Mouse (Mus musculus): Measurements from ENCODE around the gene Rgmb. TPM values are rescaled to one million over a fixed set of nuclear protein-coding genes. Genes with fewer than 3 reads are reported as not detected.

The Rgmb gene
- polyA plus RNA-seq, 1 experiment from 2014 or later, result 2.7 TPM

GRCm38 (mm10) chr17:15820761-15821160 is 10.1 kb downstream of the Rgmb start:
- WGBS (ENCODE audit: insufficient replicate concordance), result 74% methylated on average over 10 of the region's 10 CpGs
- Histone ChIP-seq H3K27ac (no peak overlapping the region), H3K27me3 (replicated peaks) (peaks cover 31% of the 10 kb centered on the region), H3K4me1 (peaks cover 4% of the 10 kb centered on the region), H3K4me3 (no peak overlapping the region), H3K9ac (no peak overlapping the region), H3K4me2 (no peak overlapping the region), H3K9me3 (replicated peaks) (no peaks in the 10 kb centered on the region), H3K36me3 (no peaks in the 10 kb centered on the region)
- ATAC-seq, result no peak

DNA sequence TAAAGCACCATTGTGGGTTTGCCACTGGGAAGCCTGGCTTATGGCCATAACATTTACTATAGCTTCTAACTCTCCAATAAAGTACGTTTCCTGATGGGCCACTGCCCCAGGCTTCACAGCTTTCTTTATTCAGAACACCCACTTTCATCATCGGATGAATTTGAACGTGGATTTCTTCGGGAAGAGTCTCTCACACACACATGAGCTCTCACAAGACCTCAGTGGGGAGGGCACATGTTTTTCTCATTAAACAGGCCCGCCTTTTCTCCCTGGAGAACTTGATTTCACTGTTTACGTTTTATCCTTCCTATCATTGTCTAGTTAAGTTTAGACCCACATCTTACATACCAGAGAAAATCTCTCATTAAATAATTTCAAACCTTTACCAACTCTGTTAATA is 10.7 kb downstream of the Rgmb start:
- Histone ChIP-seq H3K4me3 (no peak overlapping the region), H3K27ac (no peak overlapping the region), H3K9me3 (replicated peaks) (no peaks in the 10 kb centered on the region), H3K9ac (no peak overlapping the region), H3K4me1 (no peaks in the 10 kb centered on the region), H3K4me2 (no peak overlapping the region), H3K36me3 (no peaks in the 10 kb centered on the region), H3K27me3 (replicated peaks) (peaks cover 25% of the 10 kb centered on the region)
- WGBS (ENCODE audit: insufficient replicate concordance), result 61% methylated on average over 6 of the region's 6 CpGs
- ATAC-seq, result no peak

DNA sequence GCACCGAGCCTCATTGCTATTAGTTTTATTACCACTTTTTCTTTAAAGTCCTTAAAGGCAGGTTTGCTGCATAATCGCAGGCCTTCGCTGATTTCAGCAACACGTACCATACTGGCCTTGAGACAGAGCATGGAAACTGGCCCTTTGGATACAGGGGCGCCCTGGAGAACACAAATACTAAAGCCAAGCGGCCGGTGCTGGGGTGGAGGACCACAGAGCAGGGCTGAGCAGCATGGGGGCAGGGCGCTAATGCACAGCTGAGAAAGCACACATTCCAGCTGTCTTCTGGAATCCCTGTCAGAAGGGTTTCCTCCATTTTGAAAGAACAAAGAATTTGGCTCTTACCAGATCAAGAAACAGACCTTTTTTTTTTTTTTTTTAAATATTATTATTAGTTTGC is 12.5 kb downstream of the Rgmb start:
- H3K27me3 ChIP-seq (replicated peaks), result peaks cover 7% of the 10 kb centered on the region; the same call in 1 of the 2 replicates
- no peak overlapping the region for H3K27ac ChIP-seq
- no peak for ATAC-seq
- H3K36me3 ChIP-seq, result no peaks in the 10 kb centered on the region
- H3K4me3 ChIP-seq, result no peak overlapping the region
- no peak overlapping the region for H3K9ac ChIP-seq
- 67% methylated on average over 8 of the region's 8 CpGs for WGBS (ENCODE audit: insufficient replicate concordance)
- H3K4me1 ChIP-seq, result no peaks in the 10 kb centered on the region
- no peaks in the 10 kb centered on the region for H3K9me3 ChIP-seq (replicated peaks)
- H3K4me2 ChIP-seq, result no peak overlapping the region

GRCm38 (mm10) chr17:15817634-15818033 is 13.2 kb downstream of the Rgmb start:
- no peak for ATAC-seq
- no peak overlapping the region for H3K4me3 ChIP-seq
- 0 out of 2 replicates have a peak, but pooled peaks cover 4% of the 10 kb centered on the region for H3K27me3 ChIP-seq (replicated peaks)
- no peaks in the 10 kb centered on the region for H3K36me3 ChIP-seq
- H3K27ac ChIP-seq, result no peak overlapping the region
- no peaks in the 10 kb centered on the region for H3K4me1 ChIP-seq
- H3K4me2 ChIP-seq, result no peak overlapping the region
- 71% methylated on average over 2 of the region's 2 CpGs for WGBS (ENCODE audit: insufficient replicate concordance)
- no peaks in the 10 kb centered on the region for H3K9me3 ChIP-seq (replicated peaks)
- no peak overlapping the region for H3K9ac ChIP-seq

DNA sequence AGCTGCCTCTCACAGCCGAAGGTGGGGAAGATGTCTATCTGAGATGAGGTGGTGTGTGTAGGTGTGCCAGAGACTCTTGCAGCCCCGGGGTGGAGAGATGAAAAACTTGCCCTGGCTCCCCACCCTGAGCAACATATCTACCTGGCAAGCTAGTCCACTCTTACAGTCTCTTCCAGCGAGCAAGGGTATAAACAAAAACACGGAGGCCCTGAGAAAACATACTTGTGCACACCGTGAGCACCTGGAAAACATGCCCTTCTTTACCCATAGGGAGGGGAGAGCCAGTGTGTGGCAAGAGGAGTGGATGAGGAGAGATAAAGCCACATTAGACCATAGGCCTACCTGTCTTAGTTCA is 13.8 kb downstream of the Rgmb start:
- Histone ChIP-seq H3K27me3 (replicated peaks) (no peaks in the 10 kb centered on the region), H3K9me3 (replicated peaks) (no peaks in the 10 kb centered on the region), H3K4me1 (no peaks in the 10 kb centered on the region), H3K27ac (no peak overlapping the region), H3K4me3 (no peak overlapping the region), H3K4me2 (no peak overlapping the region), H3K36me3 (no peaks in the 10 kb centered on the region), H3K9ac (no peak overlapping the region)
- no peak for ATAC-seq
- 65% methylated on average over 5 of the region's 5 CpGs for WGBS (ENCODE audit: insufficient replicate concordance)

- no peak for ATAC-seq
Observed at GRCm38 (mm10) chr17:15816379-15817095, 14.3 kb downstream of the Rgmb start.

DNA sequence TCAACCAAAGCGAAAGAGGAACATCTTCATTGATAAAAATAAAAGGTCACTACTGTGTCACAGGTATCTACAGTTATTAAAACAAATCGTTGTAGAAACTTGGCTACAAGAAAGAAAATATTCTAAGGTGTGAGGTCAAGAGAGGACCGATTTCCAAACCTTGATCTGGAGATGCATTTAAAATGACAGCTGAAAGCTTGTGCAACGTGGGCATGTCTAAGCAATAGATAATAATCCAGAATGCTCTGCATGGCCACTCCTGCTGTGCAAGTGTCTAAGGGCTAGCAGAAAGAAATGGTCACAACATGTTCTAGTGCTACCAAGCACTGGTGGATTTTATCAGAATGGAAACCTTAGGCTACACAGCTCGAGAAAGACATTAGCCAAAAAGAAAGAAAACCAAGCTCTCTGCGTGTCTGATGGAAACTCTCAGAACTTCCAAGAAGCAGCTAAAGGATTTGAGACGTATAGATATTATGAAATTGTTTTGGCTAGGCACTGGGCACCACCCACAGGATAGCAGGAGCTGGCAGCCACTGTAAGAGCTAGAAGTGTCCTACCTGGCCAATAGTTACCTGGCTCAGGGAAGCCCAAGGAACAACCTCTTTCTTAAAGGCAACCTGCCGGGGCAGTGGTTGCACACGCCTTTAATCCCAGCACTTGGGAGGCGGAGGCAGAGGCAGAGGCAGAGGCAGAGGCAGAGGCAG is 15.4 kb downstream of the Rgmb start:
- WGBS (ENCODE audit: insufficient replicate concordance), result 68% methylated on average over 10 of the region's 10 CpGs
- Histone ChIP-seq H3K4me2 (no peak overlapping the region), H3K27ac (no peak overlapping the region), H3K9ac (no peak overlapping the region), H3K4me1 (no peaks in the 10 kb centered on the region), H3K9me3 (replicated peaks) (no peaks in the 10 kb centered on the region), H3K36me3 (no peaks in the 10 kb centered on the region), H3K4me3 (no peak overlapping the region), H3K27me3 (replicated peaks) (no peaks in the 10 kb centered on the region)
- no peak for ATAC-seq

More at GRCm38 (mm10) chr17:15816379-15817095, 14.3 kb downstream of the Rgmb start:
- no peaks in the 10 kb centered on the region for H3K4me1 ChIP-seq
- WGBS (ENCODE audit: insufficient replicate concordance), result 63% methylated on average over 11 of the region's 11 CpGs
- H3K36me3 ChIP-seq, result no peaks in the 10 kb centered on the region
- H3K9me3 ChIP-seq (replicated peaks), result no peaks in the 10 kb centered on the region
- H3K4me3 ChIP-seq, result no peak overlapping the region
- H3K9ac ChIP-seq, result no peak overlapping the region
- no peak overlapping the region for H3K27ac ChIP-seq
- no peak overlapping the region for H3K4me2 ChIP-seq
- H3K27me3 ChIP-seq (replicated peaks), result no peaks in the 10 kb centered on the region

DNA sequence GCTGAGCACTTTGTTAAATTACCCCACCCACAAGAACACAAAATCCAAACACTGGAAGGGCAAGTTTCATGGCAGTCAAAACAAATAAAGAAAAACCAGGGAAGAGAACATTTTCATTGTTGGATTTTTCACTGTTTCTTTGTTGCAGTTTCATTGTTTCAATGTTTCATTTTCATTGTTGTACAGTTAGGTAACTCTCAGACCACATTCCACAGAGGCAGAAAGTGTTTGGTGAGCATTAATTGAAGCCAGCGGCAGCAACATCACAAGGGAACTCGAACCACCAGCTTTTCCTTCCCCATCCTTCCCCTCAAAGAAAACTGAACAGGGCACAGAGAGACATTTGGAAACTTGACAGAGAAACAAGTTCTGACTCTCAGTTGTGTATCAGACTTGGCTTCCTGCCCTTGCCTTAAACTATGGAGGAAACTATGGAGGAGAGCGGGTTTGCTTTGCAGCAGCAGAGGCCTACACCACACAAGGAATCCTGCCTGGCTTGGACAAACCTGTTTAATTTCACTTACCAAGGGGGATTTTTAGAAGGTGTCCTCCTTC is 17.1 kb downstream of the Rgmb start:
- WGBS (ENCODE audit: insufficient replicate concordance), result 75% methylated on average over 3 of the region's 3 CpGs
- Histone ChIP-seq H3K9me3 (replicated peaks) (no peaks in the 10 kb centered on the region), H3K4me2 (no peak overlapping the region), H3K27me3 (replicated peaks) (no peaks in the 10 kb centered on the region), H3K27ac (no peak overlapping the region), H3K36me3 (no peaks in the 10 kb centered on the region), H3K4me3 (no peak overlapping the region), H3K9ac (no peak overlapping the region), H3K4me1 (no peaks in the 10 kb centered on the region)
- no peak for ATAC-seq

- WGBS (ENCODE audit: insufficient replicate concordance), result 65% methylated on average over 13 of the region's 13 CpGs
- H3K4me1 ChIP-seq, result no peaks in the 10 kb centered on the region
- H3K27ac ChIP-seq, result no peak overlapping the region
- no peak for ATAC-seq
- H3K9me3 ChIP-seq (replicated peaks), result no peaks in the 10 kb centered on the region
- no peaks in the 10 kb centered on the region for H3K27me3 ChIP-seq (replicated peaks)
- 0 out of 2 replicates have a peak, but pooled peaks cover 2% of the 10 kb centered on the region for H3K36me3 ChIP-seq
- no peak overlapping the region for H3K9ac ChIP-seq
- H3K4me3 ChIP-seq, result no peak overlapping the region
- no peak overlapping the region for H3K4me2 ChIP-seq
Observed at GRCm38 (mm10) chr17:15812136-15812778, 18.6 kb downstream of the Rgmb start.

- H3K9ac ChIP-seq, result no peak overlapping the region
- ATAC-seq, result no peak
- 0 out of 2 replicates have a peak, but pooled peaks cover 4% of the 10 kb centered on the region for H3K36me3 ChIP-seq
- H3K4me3 ChIP-seq, result no peak overlapping the region
- no peaks in the 10 kb centered on the region for H3K27me3 ChIP-seq (replicated peaks)
- H3K9me3 ChIP-seq (replicated peaks), result no peaks in the 10 kb centered on the region
- H3K4me2 ChIP-seq, result no peak overlapping the region
- no peaks in the 10 kb centered on the region for H3K4me1 ChIP-seq
- no peak overlapping the region for H3K27ac ChIP-seq
- WGBS (ENCODE audit: insufficient replicate concordance), result 75% methylated on average over 2 of the region's 2 CpGs
Observed at GRCm38 (mm10) chr17:15809949-15810348, 20.9 kb downstream of the Rgmb start.

DNA sequence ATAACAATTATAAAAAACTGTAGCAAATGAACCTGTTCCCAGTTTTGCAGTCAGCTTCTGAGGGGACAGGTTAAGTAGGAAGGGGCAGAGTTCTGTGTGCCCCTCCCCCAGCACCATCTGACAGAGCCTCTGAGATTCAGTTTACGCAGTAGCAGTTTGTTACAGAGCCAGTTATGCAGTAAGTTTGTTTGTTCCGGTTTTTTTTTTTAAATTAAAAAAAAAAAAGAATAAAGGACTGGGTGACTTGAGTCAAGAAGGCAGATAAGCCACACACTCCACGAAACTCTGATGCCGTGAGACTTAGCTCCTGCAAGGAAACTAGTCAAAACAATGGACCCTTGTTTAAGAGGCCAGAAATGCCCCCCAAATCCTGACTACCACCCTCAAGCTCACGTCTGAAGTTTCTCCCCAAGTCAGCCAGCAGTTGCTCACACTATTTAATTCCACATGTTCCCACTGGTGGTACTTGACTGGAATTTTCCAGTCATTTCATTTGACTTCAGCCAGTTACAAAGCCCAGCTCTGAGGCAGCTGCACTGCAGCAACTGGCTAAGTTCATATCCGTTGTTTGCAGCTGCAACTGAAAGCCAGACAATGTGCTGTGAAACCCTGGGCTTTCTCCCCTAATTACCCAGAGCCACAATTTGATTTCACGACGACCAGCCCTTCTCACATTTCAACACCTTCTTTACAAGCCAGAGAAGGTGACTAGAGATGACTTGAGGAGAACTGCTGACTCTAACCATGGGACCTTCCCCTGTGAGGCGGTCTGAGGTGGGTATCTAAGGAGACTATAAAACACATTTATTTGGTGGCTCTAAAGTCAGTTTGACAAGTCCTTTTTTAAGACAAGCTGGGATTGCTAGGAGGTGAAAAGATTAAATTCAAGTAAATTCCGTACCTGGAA is 22.1 kb downstream of the Rgmb start:
- H3K4me1 ChIP-seq, result no peaks in the 10 kb centered on the region
- no peak overlapping the region for H3K9ac ChIP-seq
- no peaks in the 10 kb centered on the region for H3K27me3 ChIP-seq (replicated peaks)
- H3K4me2 ChIP-seq, result no peak overlapping the region
- H3K9me3 ChIP-seq (replicated peaks), result no peaks in the 10 kb centered on the region
- 0 out of 2 replicates have a peak, but pooled peaks cover 4% of the 10 kb centered on the region for H3K36me3 ChIP-seq
- WGBS (ENCODE audit: insufficient replicate concordance), result 29% methylated on average over 10 of the region's 10 CpGs
- no peak for ATAC-seq
- no peak overlapping the region for H3K4me3 ChIP-seq
- no peak overlapping the region for H3K27ac ChIP-seq

Measured in liver, embryonic 12.5 days (tissue).